Mouse (Mus musculus) kidney, adult 2 months (tissue): ENCODE measurements around the gene Gm9918.

Experiments
- CTCF ChIP-seq: fragments of 200-500 bp; conservative IDR thresholded peaks from 2 replicates; pipeline ENCODE4 v1.5.1; 2011; ENCODE audit warnings: low read depth, mild to moderate bottlenecking, control low read depth, low read length, moderate library complexity, mixed read lengths; ENCODE audit not compliant: insufficient read depth, insufficient read length
- POLR2A ChIP-seq: fragments of 200-500 bp; IDR thresholded peaks from one replicate; pipeline ENCODE4 v1.6.1; 2011; ENCODE audit warnings: low read depth, low read length, control low read depth

DNA sequence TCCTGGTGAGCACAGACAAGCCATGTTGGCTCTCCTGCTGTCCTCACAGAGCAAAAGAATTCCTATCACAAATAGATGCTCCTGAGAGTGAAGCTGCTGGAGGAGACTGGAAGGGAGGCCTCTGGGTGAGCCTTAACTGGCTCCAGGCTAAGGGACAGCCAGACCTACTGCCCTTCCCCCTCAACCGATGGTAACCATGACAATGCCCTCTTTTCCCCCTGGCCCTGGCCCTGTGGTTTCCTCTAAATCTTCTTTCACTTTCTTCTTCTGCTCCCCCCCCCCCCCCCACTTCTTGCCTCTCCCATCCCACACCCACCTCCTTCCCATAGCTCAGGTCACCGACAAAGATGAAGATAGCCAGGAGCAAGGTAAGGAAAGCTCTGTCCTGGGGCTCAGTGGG lies 36.5 kb upstream of the Gm9918 start:
- TF ChIP-seq CTCF: no peak
- TF ChIP-seq POLR2A: no peak
